Mouse (Mus musculus): Measurements from ENCODE around the gene Trip11. TPM values are rescaled to one million over a fixed set of nuclear protein-coding genes. Genes with fewer than 3 reads are reported as not detected.
A peak's percentile ranks its signal among the peaks of the same experiment; 100 is the strongest.

The Trip11 gene
- polyA plus RNA-seq, 1 experiment from 2014 or later: 20.9 TPM

DNA sequence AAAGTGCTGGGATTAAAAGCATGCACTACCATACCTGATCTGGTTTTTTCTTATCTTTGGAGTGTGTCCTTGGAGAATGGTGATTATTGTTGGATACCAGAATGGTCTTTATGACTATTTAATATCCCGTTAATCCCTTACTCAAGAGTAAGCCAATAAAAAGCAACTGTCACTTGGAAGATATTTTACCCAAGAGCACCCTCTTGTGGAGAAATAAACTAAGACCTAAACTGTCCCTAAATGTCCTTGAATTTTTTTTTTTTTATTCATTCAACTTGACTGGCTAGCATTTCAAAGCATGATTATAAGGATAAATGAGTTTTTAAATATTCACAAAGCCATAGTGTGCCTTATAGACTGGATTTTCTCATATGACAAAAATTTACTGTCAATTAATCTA is 38.0 kb downstream of the Trip11 start:
- Histone ChIP-seq H3K9ac (replicated peaks; ENCODE audit: low read length) (no peak overlapping the region), H3K4me2 (replicated peaks; ENCODE audit: low read depth, low read length) (no peak overlapping the region), H3K27me3 (ENCODE audit: insufficient read depth, low read length) (no peaks in the 10 kb centered on the region), H3K4me1 (ENCODE audit: insufficient read depth, low read length) (no peaks in the 10 kb centered on the region), H3K36me3 (ENCODE audit: insufficient read depth, low read length) (peaks cover 28% of the 10 kb centered on the region), H3K4me3 (ENCODE audit: low read length) (no peak overlapping the region), H3K27ac (ENCODE audit: low read length) (no peak overlapping the region), H3K9me3 (ENCODE audit: low read length) (no peaks in the 10 kb centered on the region)
- WGBS: 71% methylated on average over 1 of the region's 1 CpGs
- peak; percentile 35; the same call in 1 of the 2 replicates for ATAC-seq (ENCODE audit: low FRiP score, low TSS enrichment)

DNA sequence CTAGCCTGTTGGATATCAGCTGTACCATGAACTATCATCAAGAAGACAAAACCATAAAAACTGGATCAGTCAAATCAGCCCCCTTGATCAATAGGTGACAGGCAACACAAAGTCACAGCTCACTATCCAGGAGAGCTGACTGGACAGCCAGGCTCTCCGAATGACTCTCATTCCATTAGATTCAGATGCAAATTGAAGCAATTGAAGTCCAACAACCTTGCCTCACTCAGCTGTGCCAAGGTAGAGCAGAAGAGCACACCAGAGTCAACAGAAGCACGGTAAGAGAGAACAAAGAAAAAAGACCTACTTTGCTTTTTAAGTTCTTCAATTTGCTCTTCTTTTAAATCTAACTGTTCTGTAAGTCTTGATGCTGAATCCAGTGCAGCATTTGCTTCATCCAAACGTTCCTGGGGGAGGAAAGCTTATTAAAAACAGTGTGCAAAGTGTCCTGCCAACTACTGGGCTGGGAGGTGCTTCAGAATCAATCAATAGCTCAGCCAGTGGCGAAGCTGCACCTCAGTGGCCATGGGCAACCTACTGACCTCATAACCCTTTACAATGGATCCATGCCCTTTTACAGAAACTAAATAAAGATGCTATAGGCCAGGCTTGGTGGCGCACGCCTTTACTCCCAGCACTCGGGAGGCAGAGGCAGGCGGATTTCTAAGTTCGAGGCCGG is 50.6 kb downstream of the Trip11 start:
- peaks cover 23% of the 10 kb centered on the region for H3K36me3 ChIP-seq (ENCODE audit: insufficient read depth, low read length)
- H3K9me3 ChIP-seq (ENCODE audit: low read length): no peaks in the 10 kb centered on the region
- H3K27me3 ChIP-seq (ENCODE audit: insufficient read depth, low read length): no peaks in the 10 kb centered on the region
- no peaks in the 10 kb centered on the region for H3K4me1 ChIP-seq (ENCODE audit: insufficient read depth, low read length)
- H3K27ac ChIP-seq (ENCODE audit: low read length): no peak overlapping the region
- H3K9ac ChIP-seq (replicated peaks; ENCODE audit: low read length): no peak overlapping the region
- no peak for ATAC-seq (ENCODE audit: low FRiP score, low TSS enrichment)
- H3K4me3 ChIP-seq (ENCODE audit: low read length): no peak overlapping the region
- no peak overlapping the region for H3K4me2 ChIP-seq (replicated peaks; ENCODE audit: low read depth, low read length)
- 85% methylated on average over 10 of the region's 10 CpGs for WGBS

DNA sequence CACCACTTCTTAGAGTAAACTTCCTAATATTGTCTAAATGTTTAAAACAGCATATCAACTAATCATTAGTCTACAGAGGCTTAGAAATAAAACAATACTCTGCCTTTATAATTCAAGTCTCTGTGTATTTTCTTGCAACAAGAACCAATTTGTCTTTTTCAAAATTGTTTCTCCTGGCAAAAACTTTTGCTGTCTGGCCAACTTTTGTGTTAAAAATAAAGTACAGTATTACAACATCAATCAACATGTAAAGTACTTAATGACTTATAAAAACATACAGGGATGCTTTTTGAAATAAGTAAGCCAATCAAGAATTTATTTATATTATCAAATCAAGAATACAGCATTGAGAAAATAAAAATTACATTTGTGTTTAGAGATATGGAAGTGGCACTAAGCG is 52.8 kb downstream of the Trip11 start:
- no peak for ATAC-seq (ENCODE audit: low FRiP score, low TSS enrichment)
- WGBS: 84% methylated on average over 1 of the region's 1 CpGs
- H3K9me3 ChIP-seq (ENCODE audit: low read length): no peaks in the 10 kb centered on the region

DNA sequence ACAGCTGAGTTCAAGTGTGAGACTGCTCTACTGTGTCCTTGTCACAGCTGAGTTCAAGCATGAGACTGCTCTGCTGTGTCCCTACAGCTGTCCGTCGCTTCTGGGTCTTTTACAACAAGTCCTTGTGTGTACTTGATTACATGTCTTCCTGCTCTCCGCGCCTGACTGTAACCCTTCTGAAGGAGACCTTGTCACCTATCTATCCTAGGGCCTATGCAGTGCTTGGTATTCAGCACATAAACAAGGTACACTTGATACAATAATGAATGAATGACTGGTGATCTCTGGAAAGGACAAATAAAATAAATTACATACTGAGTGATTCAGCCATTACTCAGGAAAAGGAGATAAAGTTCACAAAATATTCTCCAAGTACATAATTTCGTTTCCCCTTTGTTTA is 55.1 kb downstream of the Trip11 start:
- Histone ChIP-seq H3K4me2 (replicated peaks; ENCODE audit: low read depth, low read length) (no peak overlapping the region), H3K27ac (ENCODE audit: low read length) (no peak overlapping the region), H3K4me3 (ENCODE audit: low read length) (no peak overlapping the region), H3K36me3 (ENCODE audit: insufficient read depth, low read length) (peaks cover 28% of the 10 kb centered on the region), H3K27me3 (ENCODE audit: insufficient read depth, low read length) (no peaks in the 10 kb centered on the region), H3K9me3 (ENCODE audit: low read length) (no peaks in the 10 kb centered on the region), H3K9ac (replicated peaks; ENCODE audit: low read length) (no peak overlapping the region), H3K4me1 (ENCODE audit: insufficient read depth, low read length) (no peaks in the 10 kb centered on the region)
- ATAC-seq (ENCODE audit: low FRiP score, low TSS enrichment): no peak
- WGBS: 88% methylated on average over 5 of the region's 5 CpGs

More for the DNA sequence above, 52.8 kb downstream of the Trip11 start:
- Histone ChIP-seq H3K4me3 (ENCODE audit: low read length) (no peak overlapping the region), H3K36me3 (ENCODE audit: insufficient read depth, low read length) (peaks cover 19% of the 10 kb centered on the region), H3K4me2 (replicated peaks; ENCODE audit: low read depth, low read length) (no peak overlapping the region), H3K9ac (replicated peaks; ENCODE audit: low read length) (no peak overlapping the region), H3K27ac (ENCODE audit: low read length) (no peak overlapping the region), H3K27me3 (ENCODE audit: insufficient read depth, low read length) (no peaks in the 10 kb centered on the region), H3K4me1 (ENCODE audit: insufficient read depth, low read length) (no peaks in the 10 kb centered on the region)

DNA sequence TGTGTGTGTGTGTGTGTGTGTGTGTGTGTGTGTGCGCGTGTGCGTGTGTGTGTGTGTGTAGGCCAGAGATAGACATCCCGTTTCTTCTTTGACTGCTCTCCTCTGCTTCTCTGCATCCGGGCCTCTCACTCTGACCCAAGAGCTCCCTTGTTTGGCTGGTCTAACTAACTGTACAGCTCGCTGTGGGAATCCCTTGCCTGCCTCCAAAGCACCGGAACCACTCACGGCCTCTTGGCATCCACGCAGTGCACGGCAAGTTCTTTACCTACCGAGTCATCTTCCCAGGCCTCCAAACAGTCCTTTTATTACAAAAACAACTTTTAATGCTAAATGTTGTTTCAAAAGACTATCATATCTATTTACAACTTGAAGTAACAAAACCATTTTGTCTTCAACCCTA is 58.7 kb downstream of the Trip11 start:
- Histone ChIP-seq H3K9ac (replicated peaks; ENCODE audit: low read length) (no peak overlapping the region), H3K4me2 (replicated peaks; ENCODE audit: low read depth, low read length) (no peak overlapping the region), H3K36me3 (ENCODE audit: insufficient read depth, low read length) (0 out of 2 replicates have a peak, but pooled peaks cover 12% of the 10 kb centered on the region), H3K4me1 (ENCODE audit: insufficient read depth, low read length) (0 out of 2 replicates have a peak, but pooled peaks cover 7% of the 10 kb centered on the region), H3K27me3 (ENCODE audit: insufficient read depth, low read length) (no peaks in the 10 kb centered on the region), H3K4me3 (ENCODE audit: low read length) (no peak overlapping the region), H3K9me3 (ENCODE audit: low read length) (no peaks in the 10 kb centered on the region), H3K27ac (ENCODE audit: low read length) (no peak overlapping the region)
- WGBS: 92% methylated on average over 11 of the region's 11 CpGs
- ATAC-seq (ENCODE audit: low FRiP score, low TSS enrichment): no peak

DNA sequence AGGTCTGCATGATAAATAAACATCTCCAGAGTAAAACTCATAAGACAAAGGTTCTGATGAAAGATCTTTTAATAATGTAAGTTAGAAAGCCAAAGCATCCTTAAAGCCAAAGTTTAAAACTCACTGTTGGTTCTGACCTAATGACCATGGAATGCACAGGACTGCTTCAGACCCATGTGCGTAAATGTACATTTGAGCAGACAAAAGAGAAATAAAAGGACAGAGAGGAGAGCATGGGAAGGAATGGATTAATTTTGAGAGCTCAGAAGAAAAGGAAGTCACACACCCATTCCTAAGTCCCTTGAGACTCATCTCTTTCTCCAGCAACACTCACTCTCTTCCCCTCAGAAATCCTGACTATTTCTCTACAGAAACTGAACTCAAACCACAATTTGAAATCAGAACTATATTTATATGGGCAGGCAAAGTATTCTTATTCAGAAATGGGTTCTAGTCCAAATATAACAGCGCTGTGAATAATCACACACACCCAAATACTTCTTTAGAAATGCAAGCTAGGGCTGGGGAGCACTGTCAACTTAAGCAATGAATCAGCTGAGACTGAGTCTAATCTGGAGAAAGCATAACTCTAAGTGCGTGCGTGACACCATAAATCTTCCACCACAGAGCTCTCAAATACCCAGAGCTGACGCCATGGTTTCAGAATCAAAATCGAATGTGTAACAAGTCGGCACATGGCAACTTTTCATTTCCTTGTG is 61.1 kb downstream of the Trip11 start:
- H3K4me3 ChIP-seq (ENCODE audit: low read length): no peak overlapping the region
- H3K4me1 ChIP-seq (ENCODE audit: insufficient read depth, low read length): 0 out of 2 replicates have a peak, but pooled peaks cover 7% of the 10 kb centered on the region
- no peak overlapping the region for H3K9ac ChIP-seq (replicated peaks; ENCODE audit: low read length)
- H3K36me3 ChIP-seq (ENCODE audit: insufficient read depth, low read length): 0 out of 2 replicates have a peak, but pooled peaks cover 12% of the 10 kb centered on the region
- no peaks in the 10 kb centered on the region for H3K9me3 ChIP-seq (ENCODE audit: low read length)
- no peaks in the 10 kb centered on the region for H3K27me3 ChIP-seq (ENCODE audit: insufficient read depth, low read length)
- H3K27ac ChIP-seq (ENCODE audit: low read length): peak overlapping the region; percentile 23; the same call in 1 of the 2 replicates
- peak; percentile 65; the same call in 1 of the 2 replicates for ATAC-seq (ENCODE audit: low FRiP score, low TSS enrichment)
- no peak overlapping the region for H3K4me2 ChIP-seq (replicated peaks; ENCODE audit: low read depth, low read length)
- 55% methylated on average over 7 of the region's 7 CpGs for WGBS

DNA sequence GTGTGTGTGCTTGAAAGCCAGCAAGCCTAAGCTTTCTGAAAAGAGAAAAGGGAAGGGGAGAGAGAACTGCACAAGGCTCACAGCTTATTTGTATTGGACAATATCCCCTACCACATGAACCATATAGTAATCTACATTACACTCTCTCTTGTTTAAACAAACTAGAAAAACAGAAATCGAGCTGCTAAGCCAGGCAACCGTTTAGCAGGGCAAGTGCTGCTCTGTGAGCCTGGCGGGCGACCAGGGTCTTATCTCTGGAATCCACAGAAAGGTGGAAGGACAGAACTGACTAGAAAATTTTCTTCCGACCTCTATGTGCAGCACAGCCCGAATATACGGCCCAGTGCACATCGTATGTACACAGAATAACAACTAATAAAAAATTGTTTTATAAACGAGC is 61.8 kb downstream of the Trip11 start:
- Histone ChIP-seq H3K36me3 (ENCODE audit: insufficient read depth, low read length) (0 out of 2 replicates have a peak, but pooled peaks cover 12% of the 10 kb centered on the region), H3K4me1 (ENCODE audit: insufficient read depth, low read length) (0 out of 2 replicates have a peak, but pooled peaks cover 7% of the 10 kb centered on the region), H3K9me3 (ENCODE audit: low read length) (no peaks in the 10 kb centered on the region), H3K27me3 (ENCODE audit: insufficient read depth, low read length) (no peaks in the 10 kb centered on the region), H3K4me2 (replicated peaks; ENCODE audit: low read depth, low read length) (no peak overlapping the region), H3K27ac (ENCODE audit: low read length) (peak overlapping the region; percentile 23; the same call in 1 of the 2 replicates), H3K4me3 (ENCODE audit: low read length) (no peak overlapping the region), H3K9ac (replicated peaks; ENCODE audit: low read length) (no peak overlapping the region)
- ATAC-seq (ENCODE audit: low FRiP score, low TSS enrichment): no peak
- 62% methylated on average over 9 of the region's 9 CpGs for WGBS

DNA sequence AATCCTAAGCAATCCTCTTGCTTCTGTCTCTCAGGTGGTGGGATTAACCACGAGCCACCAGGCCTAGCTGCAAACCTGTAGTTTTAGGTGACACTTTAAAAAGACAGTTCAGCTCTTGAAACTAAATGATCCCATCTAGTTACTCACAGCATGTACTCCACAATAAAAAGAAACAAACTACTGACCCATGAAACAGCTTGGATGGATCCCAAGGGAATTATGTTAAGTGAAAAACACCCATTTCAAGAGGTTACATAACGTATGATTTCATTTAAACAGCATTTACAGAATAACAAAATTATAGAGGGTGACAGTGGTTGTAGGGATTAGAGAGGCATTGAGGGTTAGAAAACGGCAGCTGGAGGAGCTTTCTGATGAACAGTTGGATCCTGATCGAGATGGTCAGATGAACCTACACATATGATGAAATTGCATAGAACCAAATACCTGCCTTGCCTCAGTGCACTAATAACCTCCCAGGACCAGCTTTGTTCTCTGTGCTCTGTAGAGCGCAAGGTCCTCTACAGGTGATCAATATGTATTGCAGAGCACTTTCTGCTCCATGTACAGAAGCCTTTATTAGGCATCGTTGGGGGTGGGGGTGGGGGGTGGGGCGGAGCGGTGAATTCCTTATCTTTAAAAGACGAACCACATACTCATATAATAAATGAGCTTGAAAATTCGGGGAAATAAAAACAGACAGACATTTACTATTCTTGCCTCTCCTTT is 76.4 kb downstream of the Trip11 start:
- Histone ChIP-seq H3K4me3 (ENCODE audit: low read length) (no peak overlapping the region), H3K4me1 (ENCODE audit: insufficient read depth, low read length) (peaks cover 5% of the 10 kb centered on the region), H3K4me2 (replicated peaks; ENCODE audit: low read depth, low read length) (no peak overlapping the region), H3K36me3 (ENCODE audit: insufficient read depth, low read length) (peaks cover 30% of the 10 kb centered on the region), H3K9ac (replicated peaks; ENCODE audit: low read length) (no peak overlapping the region), H3K27ac (ENCODE audit: low read length) (no peak overlapping the region), H3K27me3 (ENCODE audit: insufficient read depth, low read length) (no peaks in the 10 kb centered on the region), H3K9me3 (ENCODE audit: low read length) (no peaks in the 10 kb centered on the region)
- ATAC-seq (ENCODE audit: low FRiP score, low TSS enrichment): no peak
- WGBS: 86% methylated on average over 10 of the region's 10 CpGs

DNA sequence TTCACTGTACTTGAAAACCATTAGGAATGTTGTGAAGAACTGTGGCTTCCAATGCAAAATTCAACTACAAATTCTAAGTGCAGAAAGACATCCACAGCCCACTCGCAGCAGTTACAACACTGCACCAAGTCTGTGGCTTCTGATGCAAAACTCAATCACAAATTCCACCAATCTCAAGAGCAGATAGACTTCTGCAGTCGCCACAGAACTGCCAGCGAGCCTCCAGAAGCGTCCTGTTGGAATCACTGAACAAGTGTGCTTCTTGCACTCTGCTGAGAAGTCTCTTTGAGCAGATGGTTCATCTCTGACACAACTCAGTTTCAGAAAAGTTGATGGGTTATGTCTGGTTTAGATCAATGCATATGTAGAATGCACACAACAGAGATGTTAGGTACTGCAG is 78.4 kb downstream of the Trip11 start:
- 90% methylated on average over 4 of the region's 4 CpGs for WGBS
- no peak for ATAC-seq (ENCODE audit: low FRiP score, low TSS enrichment)
- no peak overlapping the region for H3K27ac ChIP-seq (ENCODE audit: low read length)
- H3K4me3 ChIP-seq (ENCODE audit: low read length): no peak overlapping the region
- H3K36me3 ChIP-seq (ENCODE audit: insufficient read depth, low read length): peaks cover 30% of the 10 kb centered on the region
- H3K4me1 ChIP-seq (ENCODE audit: insufficient read depth, low read length): peaks cover 11% of the 10 kb centered on the region
- H3K27me3 ChIP-seq (ENCODE audit: insufficient read depth, low read length): no peaks in the 10 kb centered on the region
- H3K4me2 ChIP-seq (replicated peaks; ENCODE audit: low read depth, low read length): no peak overlapping the region
- H3K9me3 ChIP-seq (ENCODE audit: low read length): no peaks in the 10 kb centered on the region
- no peak overlapping the region for H3K9ac ChIP-seq (replicated peaks; ENCODE audit: low read length)
